Mouse (Mus musculus) forebrain, embryonic 14.5 days (tissue): Measurements from ENCODE around the gene Selplg. TPM values are rescaled to one million over a fixed set of nuclear protein-coding genes. Genes with fewer than 3 reads are reported as not detected.
"Not testable (repeated sequence)": the region's sequence is repeated elsewhere in the genome, so short reads cannot be mapped to it uniquely, and the experiment has no call there.

Experiments used
- ATAC-seq: fragments of 200-750 bp; cut with Nextera tagmentation; 2 replicates; pipeline ENCODE4 v1.8.0; 2017; ENCODE audit warnings: mild to moderate bottlenecking, moderate library complexity
- DNase-seq: peaks from one replicate; pipeline ENCODE4 v3.0.0-alpha.2; 2015; ENCODE audit warnings: low spot score
- H3K27ac ChIP-seq: fragments of 300-500 bp; sonication (generic); 2 replicates; pipeline ENCODE4 v1.5.1; 2014; ENCODE audit warnings: low read depth, mild to moderate bottlenecking, control low read depth, low read length, moderate library complexity
- H3K27me3 ChIP-seq: fragments of 300-500 bp; sonication (generic); replicated peaks from 2 replicates; pipeline ENCODE4 v1.6.1; 2014; ENCODE audit warnings: low read length, control low read depth, mixed read lengths; ENCODE audit not compliant: control insufficient read depth, insufficient read depth
- H3K36me3 ChIP-seq: fragments of 300-500 bp; sonication (generic); 2 replicates; pipeline ENCODE4 v1.6.1; 2014; ENCODE audit warnings: low read length, control low read depth; ENCODE audit not compliant: control insufficient read depth, insufficient read depth
- H3K4me1 ChIP-seq: fragments of 300-500 bp; sonication (generic); 2 replicates; pipeline ENCODE4 v1.6.1; 2014; ENCODE audit warnings: antibody characterized with exemption, low read length, control low read depth; ENCODE audit not compliant: control insufficient read depth, insufficient read depth
- H3K4me2 ChIP-seq: fragments of 300-500 bp; sonication (generic); 2 replicates; pipeline ENCODE4 v1.6.1; 2014; ENCODE audit warnings: mild to moderate bottlenecking, control low read depth, low read length
- H3K4me3 ChIP-seq: fragments of 300-500 bp; sonication (generic); 2 replicates; pipeline ENCODE4 v1.5.1; 2014; ENCODE audit warnings: low read depth, low read length, control low read depth
- H3K9ac ChIP-seq: fragments of 300-500 bp; sonication (generic); 2 replicates; pipeline ENCODE4 v1.6.1; 2014; ENCODE audit warnings: mild to moderate bottlenecking, low read length, control low read depth, moderate library complexity
- H3K9me3 ChIP-seq: fragments of 300-500 bp; sonication (generic); replicated peaks from 2 replicates; pipeline ENCODE4 v1.6.1; 2016; ENCODE audit warnings: low read length, control low read depth, mixed read lengths; ENCODE audit not compliant: control insufficient read depth
- WGBS: fragments of 180-500 bp; shearing (Covaris S2); extraction: QIAGEN DNeasy Blood & Tissue Kit; methylation state at CpG from one replicate; pipeline ENCODE4 v1.1.7; 2014; 5-methylcytosine and 5-hydroxymethylcytosine counted together
- polyA plus RNA-seq: library from polyadenylated mRNA; unstranded; fragments of >200 nt; fragmentation: Nextera tagmentation; extraction: Ambion mirVana; gene quantifications from 2 replicates; pipeline ENCODE4 v1.2.1, GENCODE M21; 2014

The Selplg gene
- polyA plus RNA-seq, 1 experiment from 2014 or later: 1.8 TPM

DNA sequence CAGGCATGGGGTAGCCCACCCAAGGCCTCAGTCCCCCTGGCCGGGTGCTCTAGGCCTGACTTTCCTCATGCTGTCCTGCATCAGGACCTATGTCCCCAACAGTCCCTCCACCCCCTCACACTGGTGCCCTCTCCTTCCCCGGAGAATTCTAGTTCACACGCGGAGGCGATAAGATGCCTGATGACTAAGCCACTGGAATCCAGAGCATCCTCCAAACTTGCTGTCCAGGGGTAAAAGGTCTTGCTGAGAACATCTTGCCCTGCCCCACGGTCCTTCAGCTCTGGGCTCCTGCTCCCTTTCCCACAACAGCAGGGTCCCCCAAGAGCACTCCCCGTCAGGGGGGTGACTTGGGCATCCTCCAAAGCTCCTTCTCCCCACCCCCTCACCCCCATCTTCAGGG is 49.8 kb downstream of the Selplg start:
- ATAC-seq: no peak
- peaks cover 9% of the 10 kb centered on the region for H3K36me3 ChIP-seq
- H3K9me3 ChIP-seq: no peaks in the 10 kb centered on the region
- no peak overlapping the region for H3K4me3 ChIP-seq
- no peak overlapping the region for H3K27ac ChIP-seq
- no peak for DNase-seq
- WGBS: 86% methylated on average over 7 of the region's 7 CpGs
- no peak overlapping the region for H3K4me2 ChIP-seq
- no peaks in the 10 kb centered on the region for H3K4me1 ChIP-seq
- no peak overlapping the region for H3K9ac ChIP-seq
- H3K27me3 ChIP-seq: no peaks in the 10 kb centered on the region

DNA sequence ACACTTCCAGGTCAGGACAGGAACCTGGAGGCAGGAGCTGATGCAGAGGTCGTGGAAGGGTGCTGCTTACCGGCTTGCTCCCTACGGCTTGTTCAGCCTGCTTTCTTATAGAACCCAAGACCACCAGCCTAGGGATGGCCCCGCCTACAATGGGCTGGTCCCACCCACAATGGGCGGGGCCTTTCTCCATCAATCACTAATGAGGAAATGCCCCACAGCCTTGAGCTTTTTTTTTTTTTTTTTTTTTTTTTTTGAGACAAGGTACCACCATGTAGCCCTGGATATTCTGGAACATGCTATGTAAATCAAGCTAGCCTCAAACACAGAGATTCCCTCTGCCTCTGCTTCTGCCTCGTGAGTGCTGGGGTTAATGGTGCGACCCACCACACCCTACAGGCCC is 50.6 kb downstream of the Selplg start:
- H3K4me2 ChIP-seq: no peak overlapping the region
- no peaks in the 10 kb centered on the region for H3K4me1 ChIP-seq
- ATAC-seq (no peak), DNase-seq (no peak)
- H3K9me3 ChIP-seq: no peaks in the 10 kb centered on the region
- WGBS: 85% methylated on average over 7 of the region's 7 CpGs
- peaks cover 13% of the 10 kb centered on the region for H3K36me3 ChIP-seq
- H3K4me3 ChIP-seq: no peak overlapping the region
- no peak overlapping the region for H3K9ac ChIP-seq
- H3K27me3 ChIP-seq: no peaks in the 10 kb centered on the region
- no peak overlapping the region for H3K27ac ChIP-seq

DNA sequence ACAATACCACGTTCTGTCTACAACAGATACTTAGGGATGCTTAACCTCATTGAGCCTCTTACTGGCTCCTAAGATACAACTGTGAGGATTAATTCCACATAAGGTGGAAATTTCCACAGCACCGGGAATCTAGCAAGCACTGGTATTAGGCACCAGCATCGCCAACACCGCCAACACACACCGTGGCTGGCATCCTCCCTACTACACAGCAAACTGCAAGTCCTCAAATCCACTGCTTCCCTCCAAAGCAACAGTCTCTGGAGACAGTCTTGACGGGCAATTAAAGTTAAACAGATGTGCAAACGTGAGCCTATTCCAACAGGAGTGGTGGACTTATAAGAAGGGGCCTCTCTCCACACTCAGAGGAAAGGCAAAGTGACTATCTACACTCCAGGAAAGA is 51.2 kb downstream of the Selplg start:
- no peak overlapping the region for H3K27ac ChIP-seq
- 83% methylated on average over 7 of the region's 7 CpGs for WGBS
- no peaks in the 10 kb centered on the region for H3K27me3 ChIP-seq
- DNase-seq: no peak
- H3K4me1 ChIP-seq: no peaks in the 10 kb centered on the region
- peaks cover 19% of the 10 kb centered on the region for H3K36me3 ChIP-seq
- H3K4me3 ChIP-seq: no peak overlapping the region
- no peak overlapping the region for H3K4me2 ChIP-seq
- H3K9ac ChIP-seq: no peak overlapping the region
- H3K9me3 ChIP-seq: no peaks in the 10 kb centered on the region
- ATAC-seq: no peak

DNA sequence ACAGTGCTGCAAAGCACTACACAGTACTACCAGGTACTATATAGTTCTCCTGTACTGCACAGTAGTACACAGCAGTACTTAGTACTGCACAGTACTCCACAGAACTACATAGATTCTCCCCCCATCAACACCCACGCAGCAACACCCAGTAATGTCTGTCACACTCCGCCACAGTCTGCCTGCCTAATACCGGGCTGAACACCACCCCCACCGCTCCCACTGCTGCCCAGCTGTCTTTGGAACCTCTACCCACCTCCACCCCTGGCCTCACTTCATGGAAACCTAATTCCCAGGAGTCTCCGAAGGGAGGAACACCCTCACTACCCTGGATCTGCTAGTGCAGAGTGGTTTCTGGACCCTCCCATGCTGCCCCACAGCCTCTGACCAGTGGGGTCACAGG is 51.7 kb downstream of the Selplg start:
- 89% methylated on average over 5 of the region's 5 CpGs for WGBS
- Histone ChIP-seq H3K27me3 (no peaks in the 10 kb centered on the region), H3K4me2 (no peak overlapping the region), H3K9ac (no peak overlapping the region), H3K36me3 (peaks cover 24% of the 10 kb centered on the region), H3K4me1 (no peaks in the 10 kb centered on the region), H3K4me3 (no peak overlapping the region), H3K27ac (no peak overlapping the region), H3K9me3 (no peaks in the 10 kb centered on the region)
- ATAC-seq (no peak), DNase-seq (no peak)

DNA sequence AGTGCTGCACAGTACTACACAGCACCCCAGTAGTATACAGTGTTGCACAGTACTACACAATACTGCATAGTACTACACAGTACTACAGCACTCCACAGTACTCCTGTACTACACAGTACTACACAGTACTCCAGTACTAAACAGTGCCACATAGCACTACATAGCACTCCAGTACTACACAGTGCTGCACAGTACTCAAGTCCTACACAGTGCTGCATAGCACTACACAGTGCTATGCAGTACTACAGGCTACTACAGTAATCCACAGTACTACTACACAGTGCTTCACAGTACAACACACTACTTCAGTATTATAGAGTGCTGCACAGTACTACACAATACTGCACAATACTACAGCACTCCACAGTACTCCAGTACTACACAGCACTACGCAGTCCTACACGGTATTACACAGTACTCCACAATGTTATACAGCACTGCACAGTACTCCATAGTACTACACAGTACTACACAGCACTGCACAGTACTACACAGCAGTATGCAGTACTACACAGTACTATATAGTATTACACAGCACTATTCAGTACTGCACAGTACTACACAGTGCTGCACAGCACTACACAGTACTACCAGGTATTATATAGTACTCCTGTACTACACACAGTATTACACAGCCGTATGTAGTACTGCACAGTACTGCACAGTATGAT is 52.2 kb downstream of the Selplg start:
- Histone ChIP-seq H3K27ac (no peak overlapping the region), H3K36me3 (peaks cover 29% of the 10 kb centered on the region), H3K9me3 (no peaks in the 10 kb centered on the region), H3K9ac (no peak overlapping the region), H3K27me3 (no peaks in the 10 kb centered on the region), H3K4me1 (no peaks in the 10 kb centered on the region), H3K4me2 (no peak overlapping the region), H3K4me3 (no peak overlapping the region)
- ATAC-seq (no peak), DNase-seq (no peak)
- 98% methylated on average over 3 of the region's 3 CpGs for WGBS

DNA sequence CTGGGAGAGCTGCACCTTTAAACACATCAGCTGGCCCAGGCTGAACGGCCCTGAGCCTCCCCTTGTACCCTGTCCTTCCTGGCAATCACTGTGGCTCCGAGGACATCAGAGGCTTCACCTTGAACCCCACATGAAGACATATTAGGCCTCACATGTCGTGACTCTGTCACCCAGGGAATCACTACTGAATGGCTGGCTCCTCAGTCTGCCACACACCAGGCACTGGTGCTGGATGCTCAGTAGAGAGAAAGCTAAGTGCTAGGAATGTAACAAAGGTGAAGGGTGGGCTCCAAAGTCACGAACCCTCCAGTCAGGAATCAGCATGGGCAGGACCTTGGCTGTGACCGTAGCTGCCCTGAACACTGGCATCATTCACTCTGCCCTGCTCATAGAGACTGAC is 52.9 kb downstream of the Selplg start:
- ATAC-seq (no peak), DNase-seq (no peak)
- no peaks in the 10 kb centered on the region for H3K9me3 ChIP-seq
- no peak overlapping the region for H3K27ac ChIP-seq
- H3K4me3 ChIP-seq: no peak overlapping the region
- H3K9ac ChIP-seq: no peak overlapping the region
- no peaks in the 10 kb centered on the region for H3K27me3 ChIP-seq
- no peaks in the 10 kb centered on the region for H3K4me1 ChIP-seq
- H3K36me3 ChIP-seq: peaks cover 33% of the 10 kb centered on the region
- H3K4me2 ChIP-seq: no peak overlapping the region
- 82% methylated on average over 5 of the region's 5 CpGs for WGBS

DNA sequence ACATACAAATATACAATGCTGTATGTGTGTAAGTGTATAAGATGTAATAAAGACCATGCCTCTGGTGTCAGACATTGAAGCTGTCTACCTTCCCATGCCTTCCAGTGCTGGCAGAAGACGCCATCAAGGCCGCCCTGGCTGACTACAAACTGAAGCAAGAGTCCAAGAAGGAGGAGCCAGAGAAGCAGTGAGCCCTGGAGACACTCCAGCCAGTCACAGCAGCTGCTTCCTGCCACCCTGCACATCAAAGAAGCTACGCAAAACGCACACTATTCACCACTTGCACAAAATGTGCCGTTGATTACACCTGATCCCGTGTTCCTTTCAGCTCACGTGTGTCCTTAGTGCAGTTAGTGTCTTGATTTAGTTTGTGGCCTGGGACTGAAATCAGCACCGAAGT is 54.7 kb downstream of the Selplg start:
- peaks cover 37% of the 10 kb centered on the region for H3K36me3 ChIP-seq
- ATAC-seq, H3K4me1 ChIP-seq, H3K9ac ChIP-seq, DNase-seq, H3K27ac ChIP-seq, H3K27me3 ChIP-seq, H3K4me2 ChIP-seq, H3K4me3 ChIP-seq, H3K9me3 ChIP-seq: not testable (repeated sequence)
- WGBS: 93% methylated on average over 8 of the region's 8 CpGs

DNA sequence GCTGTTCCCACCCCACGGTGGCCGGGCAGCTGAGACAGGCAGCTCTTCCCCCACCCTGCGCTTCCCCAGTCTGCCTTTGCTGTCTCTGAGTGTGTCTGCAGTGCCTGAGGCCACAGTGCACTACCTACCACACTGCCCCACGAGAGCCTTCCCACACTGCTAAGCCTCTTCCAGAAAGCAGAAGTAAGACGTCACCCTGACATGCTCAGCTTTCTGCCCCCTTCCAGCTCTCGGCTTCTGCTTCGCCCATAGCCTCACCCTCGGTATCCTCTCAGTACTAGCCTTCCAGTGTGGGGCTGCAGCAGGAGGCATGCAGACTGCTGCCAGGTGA is 55.6 kb downstream of the Selplg start:
- Histone ChIP-seq H3K4me2 (no peak overlapping the region), H3K27ac (no peak overlapping the region), H3K27me3 (no peaks in the 10 kb centered on the region), H3K4me3 (no peak overlapping the region), H3K36me3 (peaks cover 37% of the 10 kb centered on the region), H3K9me3 (no peaks in the 10 kb centered on the region), H3K9ac (no peak overlapping the region), H3K4me1 (peaks cover 7% of the 10 kb centered on the region; the same call in 1 of the 2 replicates)
- DNase-seq (no peak), ATAC-seq (no peak)
- 94% methylated on average over 8 of the region's 8 CpGs for WGBS

DNA sequence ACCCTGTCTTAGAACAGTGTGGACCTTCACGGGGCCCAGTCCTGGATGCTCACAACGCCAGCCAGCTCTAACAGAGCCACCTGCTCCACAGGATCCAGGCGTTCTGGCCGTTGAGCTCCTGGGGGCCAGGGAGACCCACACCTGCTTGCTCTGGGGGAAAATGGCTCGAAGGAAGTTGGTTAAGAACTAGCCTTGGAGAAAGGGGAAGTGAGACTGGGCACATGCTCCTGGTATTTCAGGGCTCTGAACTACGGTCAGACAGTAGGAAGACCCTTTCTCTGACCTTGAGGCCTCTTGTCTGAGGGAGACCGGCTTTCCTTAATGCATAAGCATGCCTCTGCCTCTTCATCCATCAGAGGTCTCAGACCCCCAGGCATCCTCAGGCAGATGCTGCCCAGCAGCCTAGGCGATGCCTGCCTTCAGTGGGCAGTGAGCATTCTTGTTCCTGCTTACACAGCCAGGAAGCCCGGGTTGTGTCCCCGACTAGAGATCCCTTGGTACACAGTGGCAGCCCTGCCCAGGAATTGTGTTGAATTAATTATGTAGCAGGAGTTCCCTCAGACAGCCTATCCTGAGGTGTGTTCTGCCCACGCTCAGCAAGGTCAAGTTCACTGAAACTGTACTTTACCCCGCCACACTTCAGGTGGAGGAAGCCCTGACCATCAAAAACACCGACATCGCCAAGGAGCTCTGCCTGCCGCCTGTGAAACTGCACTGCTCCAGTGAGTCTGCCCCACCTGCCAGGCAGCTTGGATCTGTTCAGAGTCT is 56.1 kb downstream of the Selplg start:
- no peak overlapping the region for H3K4me3 ChIP-seq
- H3K27ac ChIP-seq: no peak overlapping the region
- no peak for ATAC-seq
- no peak overlapping the region for H3K9ac ChIP-seq
- no peak overlapping the region for H3K4me2 ChIP-seq
- WGBS: 95% methylated on average over 15 of the region's 15 CpGs
- no peaks in the 10 kb centered on the region for H3K27me3 ChIP-seq
- DNase-seq: no peak
- H3K4me1 ChIP-seq: peaks cover 7% of the 10 kb centered on the region; the same call in 1 of the 2 replicates
- H3K9me3 ChIP-seq: no peaks in the 10 kb centered on the region
- peaks cover 37% of the 10 kb centered on the region for H3K36me3 ChIP-seq
